Mouse (Mus musculus) lung, postnatal 0 days (tissue): ENCODE data around the gene Capn10. TPM values are rescaled to one million over a fixed set of nuclear protein-coding genes. Genes with fewer than 3 reads are reported as not detected.
A peak's percentile ranks its signal among the peaks of the same experiment; 100 is the strongest.

Experiments
- ATAC-seq: fragments of 200-750 bp; cut with Nextera tagmentation; 2 replicates; pipeline ENCODE4 v1.8.0; 2017; ENCODE audit warnings: moderate library complexity
- DNase-seq: peaks from one replicate; pipeline ENCODE4 v3.0.0-alpha.2; 2016; ENCODE audit warnings: low spot score
- H3K27ac ChIP-seq: fragments of 300-500 bp; sonication (generic); 2 replicates; pipeline ENCODE4 v1.5.1; 2014; ENCODE audit warnings: antibody characterized with exemption, mild to moderate bottlenecking, low read length, mixed read lengths
- H3K27me3 ChIP-seq: fragments of 300-500 bp; sonication (generic); replicated peaks from 2 replicates; pipeline ENCODE4 v1.6.1; 2014; ENCODE audit warnings: low read length, mixed read lengths; ENCODE audit not compliant: insufficient read depth
- H3K36me3 ChIP-seq: fragments of 300-500 bp; sonication (generic); 2 replicates; pipeline ENCODE4 v1.6.1; 2014; ENCODE audit warnings: low read length, mixed read lengths; ENCODE audit not compliant: insufficient read depth
- H3K4me1 ChIP-seq: fragments of 300-500 bp; sonication (generic); 2 replicates; pipeline ENCODE4 v1.6.1; 2014; ENCODE audit warnings: antibody characterized with exemption, low read depth, low read length, mixed read lengths; ENCODE audit not compliant: insufficient read depth
- H3K4me2 ChIP-seq: fragments of 300-500 bp; sonication (generic); replicated peaks from 2 replicates; pipeline ENCODE4 v1.6.1; 2014; ENCODE audit warnings: low read depth, mild to moderate bottlenecking, low read length, moderate library complexity, mixed read lengths
- H3K4me3 ChIP-seq: fragments of 300-500 bp; sonication (generic); 2 replicates; pipeline ENCODE4 v1.5.1; 2014; ENCODE audit warnings: low read depth, low read length
- H3K9ac ChIP-seq: fragments of 300-500 bp; sonication (generic); replicated peaks from 2 replicates; pipeline ENCODE4 v1.6.1; 2014; ENCODE audit warnings: low read depth, mild to moderate bottlenecking
- H3K9me3 ChIP-seq: fragments of 300-500 bp; sonication (generic); 2 replicates; pipeline ENCODE4 v1.6.1; 2016; ENCODE audit warnings: low read length, mixed read lengths
- CTCF ChIP-seq: IDR thresholded peaks from 2 replicates; pipeline ENCODE4 v1.5.1; 2016; ENCODE audit warnings: antibody characterized with exemption, mild to moderate bottlenecking
- EP300 ChIP-seq: IDR thresholded peaks from 2 replicates; pipeline ENCODE4 v1.6.1; 2016; ENCODE audit warnings: antibody characterized with exemption, mild to moderate bottlenecking, control low read depth
- WGBS: fragments of 180-500 bp; shearing (Covaris S2); extraction: QIAGEN DNeasy Blood & Tissue Kit; methylation state at CpG from one replicate; pipeline ENCODE4 v1.1.7; 2014; 5-methylcytosine and 5-hydroxymethylcytosine counted together
- polyA plus RNA-seq: library from polyadenylated mRNA; unstranded; fragments of >200 nt; fragmentation: Nextera tagmentation; extraction: Ambion mirVana; gene quantifications from 2 replicates; pipeline ENCODE4 v1.2.1, GENCODE M21; 2015

Gene Capn10
- polyA plus RNA-seq, 1 experiment from 2014 or later, result 16.6 TPM

- DNase-seq (peak; percentile 81), ATAC-seq (peak; percentile 74)
- WGBS, result 1% methylated on average over 36 of the region's 57 CpGs
- Histone ChIP-seq H3K4me2 (peak within 1 kb of the TSS; percentile 96), H3K4me1 (peaks cover 22% of the 10 kb centered on the region), H3K27ac (peak within 1 kb of the TSS; percentile 96), H3K9ac (peak within 1 kb of the TSS; percentile 89), H3K27me3 (no peaks in the 10 kb centered on the region), H3K4me3 (peak within 1 kb of the TSS; percentile 81), H3K9me3 (no peaks in the 10 kb centered on the region), H3K36me3 (peaks cover 10% of the 10 kb centered on the region; the same call in 1 of the 2 replicates)
- TF ChIP-seq CTCF (peak; percentile 73), EP300 (no peak)
These were observed 23.8 kb upstream of the Capn10 start, which contains the start of gene Rnpepl1 for GRCm38 (mm10) chr1:92910239-92910885. TSS of gene Rnpepl1 (plus strand) at chr1:92910783.

DNA sequence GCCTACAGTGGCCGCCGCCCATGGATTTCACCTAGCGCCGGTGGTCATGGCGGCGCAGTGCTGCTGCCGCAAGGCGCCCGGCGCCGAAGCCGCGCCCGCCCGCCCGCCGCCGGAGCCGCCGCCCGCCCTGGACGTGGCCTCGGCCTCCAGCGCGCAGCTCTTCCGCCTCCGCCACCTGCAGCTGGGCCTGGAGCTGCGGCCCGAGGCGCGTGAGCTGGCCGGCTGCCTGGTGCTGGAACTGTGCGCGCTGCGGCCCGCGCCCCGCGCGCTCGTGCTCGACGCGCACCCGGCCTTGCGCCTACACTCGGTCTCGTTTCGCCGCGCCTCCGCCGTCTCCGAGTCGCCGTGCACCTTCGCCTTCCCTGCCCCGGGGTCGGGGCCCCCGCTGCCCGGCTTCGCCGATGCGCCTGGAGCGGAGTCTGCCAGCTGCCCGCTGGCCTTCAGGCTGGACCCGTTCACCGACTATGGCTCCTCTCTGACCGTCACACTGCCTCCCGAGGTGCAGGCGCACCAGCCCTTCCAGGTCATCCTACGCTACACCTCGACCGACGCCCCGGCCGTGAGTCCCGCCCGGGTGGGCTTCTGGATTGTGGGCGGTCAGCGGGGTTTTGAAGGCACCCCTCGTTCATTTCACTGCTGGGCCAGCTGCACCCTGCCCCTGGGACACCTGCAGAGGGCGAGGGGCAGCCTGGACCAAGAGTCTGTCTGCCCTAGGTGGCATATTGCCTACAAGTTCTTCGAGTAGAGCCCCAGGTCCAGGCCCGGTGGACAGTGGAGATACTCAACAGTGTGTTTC is 23.1 kb upstream of the Capn10 start:
- peak overlapping the region; percentile 89 for H3K9ac ChIP-seq
- H3K36me3 ChIP-seq, result peaks cover 16% of the 10 kb centered on the region; the same call in 1 of the 2 replicates
- H3K27ac ChIP-seq, result peak overlapping the region; percentile 96
- H3K4me2 ChIP-seq, result peak overlapping the region; percentile 96
- ATAC-seq (peak; percentile 51), DNase-seq (peak; percentile 67)
- TF ChIP-seq EP300 (no peak), CTCF (no peak)
- WGBS, result under 1% methylated on average over 63 of the region's 85 CpGs
- H3K4me1 ChIP-seq, result peaks cover 22% of the 10 kb centered on the region
- H3K4me3 ChIP-seq, result peak overlapping the region; percentile 81
- no peaks in the 10 kb centered on the region for H3K27me3 ChIP-seq
- no peaks in the 10 kb centered on the region for H3K9me3 ChIP-seq

DNA sequence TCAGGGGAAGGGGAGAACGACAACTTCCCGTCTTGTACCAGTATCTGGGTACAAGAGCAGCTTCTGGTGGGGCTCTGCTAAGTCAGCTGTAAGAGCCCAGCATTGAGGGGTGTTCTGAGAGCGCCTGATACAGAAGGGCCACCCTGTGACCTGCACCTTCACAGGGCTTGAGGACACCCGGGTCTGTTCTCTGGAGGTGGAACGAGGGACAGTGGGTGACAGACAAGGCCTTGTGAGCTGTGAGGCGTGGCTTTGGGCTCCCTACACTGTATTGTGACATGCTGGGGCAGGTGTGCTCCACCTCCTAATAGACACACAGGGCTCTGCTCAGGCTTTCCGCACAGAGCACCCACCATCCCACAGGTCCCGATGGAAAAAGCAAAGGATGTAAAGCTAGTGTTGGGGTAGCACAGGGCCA is 22.4 kb upstream of the Capn10 start:
- ATAC-seq (no peak), DNase-seq (no peak)
- Histone ChIP-seq H3K27me3 (no peaks in the 10 kb centered on the region), H3K9me3 (no peaks in the 10 kb centered on the region), H3K4me1 (peaks cover 22% of the 10 kb centered on the region), H3K9ac (peak overlapping the region; percentile 89; the same call in 1 of the 2 replicates), H3K27ac (peak overlapping the region; percentile 96), H3K4me3 (peak overlapping the region; percentile 81), H3K36me3 (peaks cover 20% of the 10 kb centered on the region; the same call in 1 of the 2 replicates), H3K4me2 (peak overlapping the region; percentile 96)
- WGBS, result 36% methylated on average over 8 of the region's 8 CpGs
- TF ChIP-seq EP300, result no peak
- no peak for TF ChIP-seq CTCF

- no peaks in the 10 kb centered on the region for H3K27me3 ChIP-seq
- WGBS, result 63% methylated on average over 1 of the region's 1 CpGs
- H3K4me2 ChIP-seq, result peak overlapping the region; percentile 96
- H3K9ac ChIP-seq, result 0 out of 2 replicates have a peak overlapping the region, but pooled peaks have one; percentile 24
- peaks cover 22% of the 10 kb centered on the region for H3K4me1 ChIP-seq
- H3K27ac ChIP-seq, result no peak overlapping the region
- TF ChIP-seq CTCF (peak; percentile 57), EP300 (no peak)
- H3K4me3 ChIP-seq, result peak overlapping the region; percentile 81
- no peak for DNase-seq
- H3K9me3 ChIP-seq, result no peaks in the 10 kb centered on the region
- peaks cover 25% of the 10 kb centered on the region; the same call in 1 of the 2 replicates for H3K36me3 ChIP-seq
- ATAC-seq, result no peak
These were observed 21.9 kb upstream of the Capn10 start for GRCm38 (mm10) chr1:92912286-92912685.

DNA sequence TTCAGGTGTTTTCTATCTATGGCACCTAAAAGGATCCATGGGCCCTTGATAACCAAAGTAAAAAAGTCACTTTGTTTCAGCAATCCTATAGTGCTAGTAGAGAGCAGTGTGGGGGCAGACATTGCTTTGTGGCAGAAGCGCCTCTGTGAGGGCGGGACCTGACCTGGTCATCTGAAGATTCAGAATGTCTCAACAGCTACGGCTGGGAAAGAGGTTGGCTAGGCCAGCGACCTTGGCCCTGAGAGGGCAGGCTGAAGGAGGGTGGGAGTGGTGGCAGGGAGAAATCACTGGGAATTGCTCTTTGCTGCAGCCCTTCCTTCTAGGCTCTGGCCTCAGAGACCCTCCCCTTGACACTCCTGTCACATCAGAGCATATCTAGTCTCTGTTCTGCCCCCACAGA is 19.9 kb upstream of the Capn10 start:
- TF ChIP-seq CTCF, result no peak
- TF ChIP-seq EP300, result no peak
- Histone ChIP-seq H3K36me3 (peaks cover 44% of the 10 kb centered on the region), H3K4me3 (no peak overlapping the region), H3K27ac (no peak overlapping the region), H3K4me2 (no peak overlapping the region), H3K27me3 (no peaks in the 10 kb centered on the region), H3K4me1 (peaks cover 16% of the 10 kb centered on the region), H3K9me3 (no peaks in the 10 kb centered on the region), H3K9ac (no peak overlapping the region)
- ATAC-seq (no peak), DNase-seq (no peak)
- 75% methylated on average over 4 of the region's 4 CpGs for WGBS

- no peaks in the 10 kb centered on the region for H3K9me3 ChIP-seq
- no peak overlapping the region for H3K9ac ChIP-seq
- peaks cover 51% of the 10 kb centered on the region for H3K36me3 ChIP-seq
- TF ChIP-seq CTCF (no peak), EP300 (no peak)
- WGBS, result 94% methylated on average over 11 of the region's 11 CpGs
- no peak overlapping the region for H3K4me2 ChIP-seq
- DNase-seq (no peak), ATAC-seq (no peak)
- H3K4me3 ChIP-seq, result no peak overlapping the region
- H3K4me1 ChIP-seq, result peaks cover 9% of the 10 kb centered on the region
- H3K27ac ChIP-seq, result no peak overlapping the region
- H3K27me3 ChIP-seq, result no peaks in the 10 kb centered on the region
These were observed 19.2 kb upstream of the Capn10 start for GRCm38 (mm10) chr1:92914993-92915392.
